Mouse (Mus musculus) kidney, embryonic 16.5 days (tissue): ENCODE measurements around the gene 2010111I01Rik. TPM values are rescaled to one million over a fixed set of nuclear protein-coding genes. Genes with fewer than 3 reads are reported as not detected.

ENCODE experiments used
- ATAC-seq: fragments of 200-750 bp; cut with Nextera tagmentation; 2 replicates; pipeline ENCODE4 v1.8.0; 2017; ENCODE audit warnings: moderate TSS enrichment; ENCODE audit not compliant: low FRiP score, low TSS enrichment
- H3K27ac ChIP-seq: fragments of 300-500 bp; sonication (generic); 2 replicates; pipeline ENCODE4 v1.5.1; 2014; ENCODE audit warnings: low read length
- H3K27me3 ChIP-seq: fragments of 300-500 bp; sonication (generic); 2 replicates; pipeline ENCODE4 v1.6.1; 2014; ENCODE audit warnings: low read length, control low read depth, mixed read lengths; ENCODE audit not compliant: insufficient read depth
- H3K36me3 ChIP-seq: fragments of 300-500 bp; sonication (generic); 2 replicates; pipeline ENCODE4 v1.6.1; 2014; ENCODE audit warnings: low read length, control low read depth, mixed read lengths; ENCODE audit not compliant: insufficient read depth
- H3K4me1 ChIP-seq: fragments of 300-500 bp; sonication (generic); 2 replicates; pipeline ENCODE4 v1.6.1; 2014; ENCODE audit warnings: low read length, control low read depth, mixed read lengths; ENCODE audit not compliant: insufficient read depth
- H3K4me2 ChIP-seq: fragments of 300-500 bp; sonication (generic); replicated peaks from 2 replicates; pipeline ENCODE4 v1.6.1; 2014; ENCODE audit warnings: low read depth, low read length
- H3K4me3 ChIP-seq: fragments of 300-500 bp; sonication (generic); 2 replicates; pipeline ENCODE4 v1.5.1; 2014; ENCODE audit warnings: mild to moderate bottlenecking, low read length
- H3K9ac ChIP-seq: fragments of 300-500 bp; sonication (generic); replicated peaks from 2 replicates; pipeline ENCODE4 v1.6.1; 2014; ENCODE audit warnings: low read length
- H3K9me3 ChIP-seq: fragments of 300-500 bp; sonication (generic); 2 replicates; pipeline ENCODE4 v1.6.1; 2016; ENCODE audit warnings: low read length, control low read depth
- WGBS: fragments of 180-500 bp; shearing (Covaris S2); extraction: QIAGEN DNeasy Blood & Tissue Kit; methylation state at CpG from one replicate; pipeline ENCODE4 v1.1.7; 2014; 5-methylcytosine and 5-hydroxymethylcytosine counted together
- polyA plus RNA-seq: library from polyadenylated mRNA; unstranded; fragments of >200 nt; fragmentation: Nextera tagmentation; extraction: Ambion mirVana; gene quantifications from 2 replicates; pipeline ENCODE4 v1.2.1, GENCODE M21; 2015

The 2010111I01Rik gene
- polyA plus RNA-seq, 1 experiment from 2014 or later: 146 TPM

DNA sequence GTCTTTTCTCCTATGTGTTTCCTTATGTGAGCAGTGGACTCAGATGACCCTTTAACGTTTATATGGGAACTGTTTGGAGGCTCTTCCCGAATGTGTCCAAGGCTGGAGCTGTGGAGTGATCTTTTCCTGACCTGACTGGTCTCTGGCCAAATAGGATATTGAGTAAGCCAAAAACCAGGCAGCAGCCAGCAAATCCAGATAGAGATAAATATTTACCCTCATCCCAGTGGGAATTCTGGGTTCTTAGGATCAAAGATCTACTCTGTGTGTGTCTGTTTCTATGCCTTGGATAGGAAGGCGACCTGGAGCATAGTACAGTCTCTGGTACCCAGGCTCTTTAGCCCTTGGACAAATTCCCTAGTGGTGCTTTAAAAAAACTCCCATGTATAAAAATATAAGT lies 132.1 kb downstream of the 2010111I01Rik start:
- 52% methylated on average over 3 of the region's 3 CpGs for WGBS

GRCm38 (mm10) chr13:63097440-63097930 lies 132.8 kb downstream of the 2010111I01Rik start:
- peaks cover 11% of the 10 kb centered on the region; the same call in 1 of the 2 replicates for H3K4me1 ChIP-seq
- ATAC-seq: no peak
- no peak overlapping the region for H3K9ac ChIP-seq
- no peaks in the 10 kb centered on the region for H3K9me3 ChIP-seq
- no peaks in the 10 kb centered on the region for H3K27me3 ChIP-seq
- no peaks in the 10 kb centered on the region for H3K36me3 ChIP-seq
- no peak overlapping the region for H3K4me2 ChIP-seq
- no peak overlapping the region for H3K27ac ChIP-seq
- no peak overlapping the region for H3K4me3 ChIP-seq
- WGBS: 89% methylated on average over 8 of the region's 8 CpGs

More for the DNA sequence above, 132.1 kb downstream of the 2010111I01Rik start:
- H3K4me1 ChIP-seq: peaks cover 11% of the 10 kb centered on the region; the same call in 1 of the 2 replicates
- no peaks in the 10 kb centered on the region for H3K9me3 ChIP-seq
- no peak overlapping the region for H3K4me2 ChIP-seq
- no peak overlapping the region for H3K9ac ChIP-seq
- H3K4me3 ChIP-seq: no peak overlapping the region
- no peak overlapping the region; the same call in 1 of the 2 replicates for H3K27ac ChIP-seq
- H3K27me3 ChIP-seq: no peaks in the 10 kb centered on the region
- H3K36me3 ChIP-seq: no peaks in the 10 kb centered on the region
- ATAC-seq: peak; percentile 65; the same call in 1 of the 2 replicates

GRCm38 (mm10) chr13:63101761-63102160 lies 137.1 kb downstream of the 2010111I01Rik start:
- Histone ChIP-seq H3K4me3 (no peak overlapping the region), H3K9ac (no peak overlapping the region), H3K4me1 (peaks cover 5% of the 10 kb centered on the region; the same call in 1 of the 2 replicates), H3K4me2 (no peak overlapping the region), H3K27me3 (no peaks in the 10 kb centered on the region), H3K9me3 (no peaks in the 10 kb centered on the region), H3K27ac (no peak overlapping the region), H3K36me3 (no peaks in the 10 kb centered on the region)
- no peak for ATAC-seq
- WGBS: 71% methylated on average over 12 of the region's 12 CpGs

GRCm38 (mm10) chr13:63102848-63103585 lies 138.3 kb downstream of the 2010111I01Rik start:
- 53% methylated on average over 8 of the region's 8 CpGs for WGBS
- no peaks in the 10 kb centered on the region for H3K9me3 ChIP-seq
- peaks cover 5% of the 10 kb centered on the region; the same call in 1 of the 2 replicates for H3K4me1 ChIP-seq
- H3K4me3 ChIP-seq: no peak overlapping the region
- ATAC-seq: no peak
- no peaks in the 10 kb centered on the region for H3K27me3 ChIP-seq
- no peaks in the 10 kb centered on the region for H3K36me3 ChIP-seq
- no peak overlapping the region for H3K27ac ChIP-seq
- H3K9ac ChIP-seq: no peak overlapping the region
- no peak overlapping the region for H3K4me2 ChIP-seq

GRCm38 (mm10) chr13:63106574-63106973 lies 141.9 kb downstream of the 2010111I01Rik start:
- no peak overlapping the region for H3K9ac ChIP-seq
- H3K4me1 ChIP-seq: peaks cover 9% of the 10 kb centered on the region
- H3K27me3 ChIP-seq: no peaks in the 10 kb centered on the region
- no peak overlapping the region for H3K27ac ChIP-seq
- no peaks in the 10 kb centered on the region for H3K36me3 ChIP-seq
- no peak for ATAC-seq
- 45% methylated on average over 2 of the region's 2 CpGs for WGBS
- H3K9me3 ChIP-seq: no peaks in the 10 kb centered on the region
- H3K4me3 ChIP-seq: no peak overlapping the region
- H3K4me2 ChIP-seq: no peak overlapping the region

- H3K4me2 ChIP-seq: no peak overlapping the region
- no peaks in the 10 kb centered on the region for H3K27me3 ChIP-seq
- no peak overlapping the region for H3K4me3 ChIP-seq
- H3K36me3 ChIP-seq: no peaks in the 10 kb centered on the region
- no peak for ATAC-seq
- H3K9ac ChIP-seq: no peak overlapping the region
- no peak overlapping the region for H3K27ac ChIP-seq
- peaks cover 12% of the 10 kb centered on the region for H3K4me1 ChIP-seq
- WGBS: 61% methylated on average over 2 of the region's 2 CpGs
- no peaks in the 10 kb centered on the region for H3K9me3 ChIP-seq
These were observed 143.9 kb downstream of the 2010111I01Rik start for GRCm38 (mm10) chr13:63108601-63109000.

DNA sequence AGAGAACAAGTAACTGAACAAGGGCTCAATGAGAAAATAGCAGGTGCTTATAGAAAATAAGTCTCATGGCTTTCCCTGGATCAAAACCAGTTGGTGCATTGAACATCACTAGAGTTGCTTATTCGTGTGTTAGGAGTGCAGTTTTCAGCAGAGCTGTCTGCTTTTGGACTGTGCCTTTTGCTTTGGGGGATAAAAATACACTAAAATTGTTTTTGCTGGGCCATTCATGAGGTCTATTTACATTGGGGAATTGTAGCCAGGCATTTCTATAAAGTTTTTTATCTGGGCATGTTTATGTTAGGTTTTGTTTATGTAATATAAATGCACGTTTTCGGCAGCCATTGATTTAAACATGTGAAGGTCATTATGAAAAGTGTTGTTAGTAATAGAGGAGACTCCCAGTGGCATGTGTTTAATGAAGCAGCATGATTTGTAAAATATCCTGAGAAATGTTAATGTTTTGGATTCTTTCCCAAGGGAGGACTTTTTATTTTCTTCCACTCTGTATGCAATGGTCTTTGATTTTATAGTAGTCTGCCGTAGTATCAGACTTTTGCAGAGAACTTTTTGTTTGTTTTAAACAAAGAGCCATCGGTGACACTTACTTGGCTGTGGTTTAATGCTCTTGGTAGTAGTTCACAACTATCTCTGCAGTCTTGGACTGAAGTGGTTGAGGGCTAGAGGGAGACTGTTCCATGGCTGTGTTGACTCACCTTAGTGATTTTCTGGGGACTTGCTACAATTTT lies 146.8 kb downstream of the 2010111I01Rik start:
- no peak overlapping the region for H3K4me2 ChIP-seq
- 0 out of 2 replicates have a peak, but pooled peaks have one; percentile 20 for ATAC-seq
- H3K9me3 ChIP-seq: peaks cover 3% of the 10 kb centered on the region; the same call in 1 of the 2 replicates
- H3K4me3 ChIP-seq: no peak overlapping the region
- H3K27ac ChIP-seq: peak overlapping the region; percentile 62
- no peaks in the 10 kb centered on the region for H3K27me3 ChIP-seq
- WGBS: 51% methylated on average over 5 of the region's 5 CpGs
- H3K36me3 ChIP-seq: no peaks in the 10 kb centered on the region
- peaks cover 17% of the 10 kb centered on the region for H3K4me1 ChIP-seq
- no peak overlapping the region for H3K9ac ChIP-seq

DNA sequence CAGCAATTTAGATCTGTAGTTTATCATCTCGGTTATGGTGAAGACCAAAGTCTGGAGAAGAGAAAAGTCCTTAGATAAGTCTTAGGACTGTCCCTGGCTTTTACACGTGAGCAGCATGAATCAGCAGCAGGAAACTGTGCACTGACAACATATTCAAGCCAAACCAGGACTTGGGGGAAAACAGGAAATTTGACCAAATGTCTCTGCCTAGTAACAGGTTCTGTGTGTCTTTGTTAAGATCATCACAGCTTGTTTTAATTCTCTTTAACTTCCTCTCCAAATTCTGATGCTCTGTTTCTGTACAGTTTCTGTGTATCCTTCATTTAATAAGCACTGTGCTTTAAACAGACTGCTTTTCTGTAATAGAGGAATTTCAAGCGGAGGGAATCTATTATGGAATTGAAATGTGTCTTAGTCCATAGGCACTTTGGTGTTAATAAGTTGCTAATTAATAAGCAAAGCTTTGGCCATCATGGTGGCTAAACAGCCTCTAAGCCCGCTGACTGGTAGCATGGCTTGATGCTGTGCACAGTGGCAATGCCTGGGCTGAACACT lies 147.4 kb downstream of the 2010111I01Rik start:
- Histone ChIP-seq H3K27me3 (no peaks in the 10 kb centered on the region), H3K9ac (no peak overlapping the region), H3K4me1 (peaks cover 17% of the 10 kb centered on the region), H3K4me3 (no peak overlapping the region), H3K9me3 (peaks cover 3% of the 10 kb centered on the region; the same call in 1 of the 2 replicates), H3K27ac (peak overlapping the region; percentile 62), H3K36me3 (no peaks in the 10 kb centered on the region), H3K4me2 (no peak overlapping the region)
- WGBS: 63% methylated on average over 4 of the region's 4 CpGs
- ATAC-seq: no peak

DNA sequence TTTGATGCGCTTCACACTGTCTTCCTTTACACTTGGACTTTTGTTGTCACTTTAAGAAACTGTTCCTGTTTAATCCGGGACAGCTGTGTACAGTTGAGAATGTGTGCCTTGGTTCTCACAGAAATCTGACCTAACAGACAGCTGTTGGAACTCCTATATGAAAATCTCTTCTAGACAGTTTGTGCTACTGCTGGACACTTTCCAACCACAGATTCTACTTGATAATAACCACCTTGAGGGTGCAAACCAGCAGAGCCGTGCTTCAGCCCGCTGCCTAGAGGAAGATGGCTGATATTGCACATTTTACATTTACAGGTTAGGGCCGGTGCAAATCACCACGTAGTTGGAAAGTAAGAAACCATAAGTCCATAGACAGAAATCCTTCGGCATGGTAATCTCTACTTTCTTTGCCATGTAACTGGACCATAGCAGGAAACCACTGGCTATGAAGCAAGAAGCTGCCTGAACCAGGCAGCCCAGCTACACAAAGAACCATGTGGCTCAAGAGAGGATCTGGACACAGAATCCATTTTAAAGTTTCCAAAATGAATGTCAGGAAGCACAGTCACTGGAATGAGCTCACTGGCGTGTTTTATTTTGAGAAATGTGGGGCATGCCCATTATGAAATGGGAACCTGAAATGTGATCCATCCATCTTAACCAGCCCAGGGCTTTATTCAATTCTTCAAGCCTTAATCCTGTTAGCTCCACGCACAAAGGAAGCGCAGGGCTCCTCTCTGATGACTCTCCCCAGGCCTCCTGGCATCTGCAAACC lies 148.1 kb downstream of the 2010111I01Rik start:
- H3K4me2 ChIP-seq: no peak overlapping the region
- no peak overlapping the region for H3K4me3 ChIP-seq
- no peaks in the 10 kb centered on the region for H3K27me3 ChIP-seq
- peaks cover 17% of the 10 kb centered on the region for H3K4me1 ChIP-seq
- no peak overlapping the region for H3K9ac ChIP-seq
- H3K36me3 ChIP-seq: no peaks in the 10 kb centered on the region
- 51% methylated on average over 10 of the region's 10 CpGs for WGBS
- peak overlapping the region; percentile 62 for H3K27ac ChIP-seq
- ATAC-seq: no peak
- H3K9me3 ChIP-seq: peaks cover 3% of the 10 kb centered on the region; the same call in 1 of the 2 replicates
